In the genomic region with DNA sequence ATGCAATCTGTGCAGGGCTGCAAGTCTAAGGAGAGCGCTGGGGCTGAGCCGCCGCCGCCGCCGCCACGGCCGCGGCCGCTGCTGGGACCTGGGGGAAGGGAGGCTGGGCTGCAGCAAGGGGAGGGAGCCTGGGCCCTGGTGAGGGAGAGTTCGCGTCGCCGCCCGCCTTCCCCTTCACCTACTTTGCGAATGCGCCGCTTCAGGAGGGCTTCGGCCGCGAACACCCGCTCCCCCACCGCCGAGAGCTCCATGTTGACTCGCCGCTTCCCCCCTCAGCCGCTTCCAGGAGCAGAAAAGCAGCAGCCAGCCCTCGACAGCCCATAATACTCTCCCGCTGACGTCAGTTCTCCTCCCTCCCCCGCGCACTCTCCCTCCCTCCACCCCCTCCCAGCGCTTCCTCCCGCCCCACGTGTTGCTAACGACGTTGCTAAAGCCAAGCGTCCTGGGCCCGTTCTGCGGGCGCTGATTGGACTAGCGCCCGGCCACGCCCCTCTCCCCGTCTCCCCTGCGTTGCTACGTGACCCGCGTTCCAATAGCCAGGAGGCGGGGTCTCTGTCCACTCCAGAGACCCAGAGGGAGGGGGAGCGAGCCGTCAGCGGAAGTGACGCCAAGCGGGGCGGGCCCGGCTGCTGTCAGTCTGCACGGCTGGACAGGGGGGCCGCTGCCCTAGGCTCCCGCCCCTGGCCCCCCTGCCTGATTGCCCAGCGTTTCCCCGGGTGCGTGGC, we compare ENCODE assay signal across 8 mouse cellular contexts. TPM values are rescaled to one million over a fixed set of nuclear protein-coding genes. Genes with fewer than 3 reads are reported as not detected.
DNase-seq lines count a peak whose midpoint lies in the region; ATAC-seq lines count a peak whose summit lies in the region.

A gene (minus strand): TSS at position 370 of the 725 bp plus-strand sequence.

- no peaks in the 10 kb centered on the region for H3K9me3 ChIP-seq in hindbrain, embryonic 16.5 days (ENCODE audit: control insufficient read depth, low read length)

- under 1% methylated on average over 53 of the region's 63 CpGs for WGBS in hindbrain, embryonic 16.5 days
- 1% methylated on average over 56 of the region's 63 CpGs for WGBS in macrophage (ENCODE audit: missing documents)

- H3K79me2 ChIP-seq in macrophage (ENCODE audit: inconsistent target) = no peaks in the 10 kb centered on the region

- H3K9ac ChIP-seq in hindbrain, embryonic 16.5 days (ENCODE audit: low read depth, low read length) = peak within 1 kb of the TSS; percentile 91

- peak; percentile 99 for DNase-seq in T-cell, adult 2 months (ENCODE audit: low spot score)
- DNase-seq in cerebellum, postnatal 36 days = peak; percentile 99 to 100
- DNase-seq in frontal cortex, postnatal 36 days (ENCODE audit: low spot score in 2 of 2) = peak; percentile 99
- DNase-seq in left cerebral cortex, adult 18-20 months (ENCODE audit: low spot score in 2 of 2) = peak; percentile 99 to 100
- peak; percentile 100 for DNase-seq in right cerebral cortex, adult 18-20 months
- peak; percentile 96 for DNase-seq in urinary bladder, postnatal 10 days (ENCODE audit: low spot score)

- no peaks in the 10 kb centered on the region for H3K36me3 ChIP-seq in hindbrain, embryonic 16.5 days (ENCODE audit: control insufficient read depth, insufficient read depth, low read length)
- peaks cover 6% of the 10 kb centered on the region; the same call in 1 of the 2 replicates for H3K36me3 ChIP-seq in macrophage (ENCODE audit: inconsistent target)

- ATAC-seq in hindbrain, embryonic 16.5 days = peak; percentile 95

- H3K4me3 ChIP-seq in hindbrain, embryonic 16.5 days (ENCODE audit: low read length) = peak within 1 kb of the TSS; percentile 77
- H3K4me3 ChIP-seq in macrophage (ENCODE audit: inconsistent target) = peak within 1 kb of the TSS; percentile 55

- peak within 1 kb of the TSS; percentile 98 for H3K4me2 ChIP-seq in hindbrain, embryonic 16.5 days (ENCODE audit: low read length)

- peaks cover 39% of the 10 kb centered on the region for H3K4me1 ChIP-seq in hindbrain, embryonic 16.5 days (ENCODE audit: control insufficient read depth, insufficient read depth, low read depth, low read length)

- H3K27ac ChIP-seq in hindbrain, embryonic 16.5 days (ENCODE audit: low read depth, low read length) = peak within 1 kb of the TSS; percentile 94
- no peak within 1 kb of the TSS for H3K27ac ChIP-seq in macrophage

- H3K27me3 ChIP-seq in hindbrain, embryonic 16.5 days (replicated peaks; ENCODE audit: control insufficient read depth, insufficient read depth, low read length) = peaks cover 49% of the 10 kb centered on the region

RNA-seq across cellular contexts. Expression of the gene that starts here (rescaled TPM):
- polyA plus RNA-seq in hindbrain, embryonic 16.5 days (2015; fragmentation: Nextera tagmentation; extraction: Ambion mirVana) = 8.5 and 9.5 TPM in 2 replicates
- 10 to 100 TPM in 1 of 2 experiments, 1 to 10 TPM in 1; 8.3 to 13.3 TPM for total RNA-seq in left cerebral cortex, adult 18-20 months (2021)
- total RNA-seq in macrophage (2018; cell fraction: chromatin; rRNA removed) = 1 to 10 TPM in 11 of 26 experiments, under 1 TPM in 7, not detected in 8; 0.25 to 6.3 (median 1.3) TPM
- total RNA-seq in macrophage (2018; cell fraction: cytosol; rRNA removed) = 1 to 10 TPM in 18 of 26 experiments, under 1 TPM in 8; 0.10 to 5.8 (median 2.4) TPM
- 1 to 10 TPM in 12 of 26 experiments, under 1 TPM in 13, not detected in 1; 0.12 to 4.7 (median 0.99) TPM for total RNA-seq in macrophage (2018; cell fraction: nucleus; rRNA removed)
- 3.4 to 4.0 TPM (median 3.6 TPM) in 3 replicates for polyA plus RNA-seq in macrophage (2018)
